Mouse (Mus musculus): ENCODE results near the gene Dtx2.

DNA sequence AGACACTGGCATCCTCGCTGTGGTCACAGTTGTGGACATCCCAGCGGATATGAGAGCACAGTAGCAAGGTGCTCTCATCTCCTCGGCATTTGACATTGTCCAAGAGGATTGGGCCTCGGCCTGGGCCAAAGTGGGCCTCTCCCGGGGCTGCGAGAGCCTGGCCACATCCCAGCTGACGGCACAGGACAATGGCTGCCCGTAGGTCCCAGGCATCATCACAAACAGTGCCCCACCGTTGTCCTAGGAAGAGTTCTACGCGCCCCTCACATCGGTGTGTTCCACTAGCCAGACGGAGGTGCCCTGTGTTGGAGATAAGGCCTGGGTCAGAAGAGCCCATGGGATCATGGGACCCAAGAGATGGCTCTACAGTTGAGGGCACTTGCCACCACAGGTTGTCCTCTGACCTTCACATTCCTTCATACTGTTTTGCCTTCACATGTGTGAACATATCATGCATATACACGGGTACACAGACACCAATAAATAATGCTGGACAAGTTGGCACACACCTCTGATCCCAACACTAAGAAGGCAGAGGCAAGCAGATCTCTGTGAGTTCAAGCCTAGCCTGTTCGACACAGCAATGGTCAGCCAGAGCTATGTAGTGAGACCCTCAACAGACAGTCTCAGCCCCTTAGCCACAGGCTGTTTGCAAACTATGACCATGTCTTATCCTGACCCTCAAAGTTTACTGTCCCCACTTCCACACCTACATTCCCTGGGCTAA lies 33.5 kb upstream of the Dtx2 start:
- TF ChIP-seq CTCF (IDR thresholded peaks at IDR 0.05; ENCODE audit: extremely low read depth, insufficient read depth, insufficient read length, insufficient replicate concordance) (no peak), POLR2A (IDR thresholded peaks at IDR 0.05; ENCODE audit: low read depth, low read length) (no peak)

Data from spleen, adult 2 months (tissue).